Mouse (Mus musculus) ES-E14 (cell line): ENCODE measurements at regions not wholly inside any gene's neighbourhood (a gene's known extent, or its start where the extent isn't known, plus 50 kb on each side); places are given as distances from the start of the nearest gene placed in this dataset.

ENCODE experiments used
- DNase-seq: peaks from one replicate; pipeline ENCODE4 v3.0.0-alpha.2; 2013; ENCODE audit warnings: low read depth, low spot score
- H3K27ac ChIP-seq: 2 replicates; pipeline ENCODE4 v1.5.1; 2012; ENCODE audit warnings: low read depth, mild to moderate bottlenecking, low read length, moderate library complexity, mixed read lengths; ENCODE audit not compliant: poor library complexity, insufficient read depth, severe bottlenecking
- H3K36me3 ChIP-seq: 2 replicates; pipeline ENCODE4 v1.6.1; 2012; ENCODE audit warnings: mild to moderate bottlenecking, low read length, moderate library complexity, mixed read lengths; ENCODE audit not compliant: control insufficient read depth, poor library complexity, insufficient read depth, severe bottlenecking
- H3K4me1 ChIP-seq, 2 experiments: fragments of 150-350 bp in 1 of 2; sonication (generic) in 1 of 2; 2 replicates each; pipeline ENCODE4 v1.6.1; 2012; ENCODE audit warnings: low read length in 2 of 2, mild to moderate bottlenecking in 1 of 2, mixed read lengths in 1 of 2; ENCODE audit not compliant: control insufficient read depth in 2 of 2, insufficient read depth in 2 of 2, poor library complexity in 1 of 2
- H3K4me3 ChIP-seq, 2 experiments: fragments of 150-350 bp in 1 of 2; sonication (generic) in 1 of 2; 2 replicates each; pipeline ENCODE4 v1.5.1; 2012; ENCODE audit warnings: low read length in 2 of 2, low read depth in 1 of 2, mild to moderate bottlenecking in 1 of 2, mixed read lengths in 1 of 2; ENCODE audit not compliant: insufficient read depth in 1 of 2, poor library complexity in 1 of 2, severe bottlenecking in 1 of 2
- H3K9ac ChIP-seq: 2 replicates; pipeline ENCODE4 v1.6.1; 2012; ENCODE audit warnings: low read depth, mild to moderate bottlenecking, low read length, mixed read lengths; ENCODE audit not compliant: poor library complexity, insufficient read depth, severe bottlenecking
- H3K9me3 ChIP-seq: fragments of 150-350 bp; sonication (generic); 2 replicates; pipeline ENCODE4 v1.6.1; 2012; ENCODE audit warnings: low read depth, mild to moderate bottlenecking, low read length; ENCODE audit not compliant: control insufficient read depth, insufficient read depth
- CHD2 ChIP-seq: IDR thresholded peaks from 2 replicates; pipeline ENCODE4 v1.6.1; 2014; ENCODE audit warnings: mild to moderate bottlenecking, low read depth, low read length, inconsistent platforms
- HCFC1 ChIP-seq: IDR thresholded peaks from 2 replicates; pipeline ENCODE4 v1.6.1; 2012; ENCODE audit warnings: low read length, inconsistent platforms, borderline replicate concordance; ENCODE audit not compliant: insufficient read depth
- MAFK ChIP-seq: IDR thresholded peaks from 2 replicates; pipeline ENCODE4 v1.6.1; 2014; ENCODE audit warnings: mild to moderate bottlenecking, low read depth, low read length, inconsistent platforms; ENCODE audit not compliant: insufficient read depth
- ZC3H11A ChIP-seq: IDR thresholded peaks from 2 replicates; pipeline ENCODE4 v1.6.1; 2012; ENCODE audit warnings: low read depth, mild to moderate bottlenecking, inconsistent platforms, low read length, borderline replicate concordance
- ZNF384 ChIP-seq: IDR thresholded peaks from 2 replicates; pipeline ENCODE4 v1.6.1; 2012; ENCODE audit warnings: low read depth, low read length, inconsistent platforms
- in situ Hi-C, 2 experiments: fragments of 600-800 bp; cut with MboI; formaldehyde crosslinking; loops; one replicate each; pipeline ENCODE4 v1.15.1; 2025; ENCODE audit warnings: low sequenced_read_pairs in 2 of 2, inconsistent platforms in 1 of 2; ENCODE audit not compliant: unreplicated experiment in 2 of 2

- H3K9me3 ChIP-seq = no peaks in the 10 kb centered on the region
- in situ Hi-C loops = no loop called here
- no peak overlapping the region for H3K4me3 ChIP-seq
- no peak for TF ChIP-seq ZC3H11A
- TF ChIP-seq HCFC1 = no peak
- no peak for TF ChIP-seq CHD2
- no peak for TF ChIP-seq MAFK
- no peak for TF ChIP-seq ZNF384
- H3K27ac ChIP-seq = no peak overlapping the region
- no peaks in the 10 kb centered on the region for H3K36me3 ChIP-seq
- H3K4me1 ChIP-seq = peaks cover 0 to 5% of the 10 kb centered on the region in 2 experiments; a peak in 2 of 4 replicates
- H3K9ac ChIP-seq = no peak overlapping the region
- DNase-seq = peak; percentile 44
These were observed 138.6 kb upstream of the Tnfaip3 start for GRCm38 (mm10) chr10:19154041-19154440.

- no peaks in the 10 kb centered on the region for H3K36me3 ChIP-seq
- H3K4me3 ChIP-seq = no peak overlapping the region
- no peak overlapping the region for H3K9ac ChIP-seq
- no peak for DNase-seq
- in situ Hi-C loops = no loop called here
- no peaks in the 10 kb centered on the region for H3K9me3 ChIP-seq
- TF ChIP-seq ZNF384 = no peak
- TF ChIP-seq MAFK = no peak
- TF ChIP-seq ZC3H11A = no peak
- no peak for TF ChIP-seq CHD2
- TF ChIP-seq HCFC1 = no peak
- H3K27ac ChIP-seq = no peak overlapping the region
- peaks cover 0 to 5% of the 10 kb centered on the region in 2 experiments; a peak in 2 of 4 replicates for H3K4me1 ChIP-seq
These were observed 137.3 kb upstream of the Tnfaip3 start for GRCm38 (mm10) chr10:19152773-19153172.

GRCm38 (mm10) chr10:19150766-19151165 is 135.3 kb upstream of the Tnfaip3 start:
- Histone ChIP-seq H3K27ac (no peak overlapping the region), H3K4me3 (no peak overlapping the region), H3K36me3 (no peaks in the 10 kb centered on the region), H3K9me3 (no peaks in the 10 kb centered on the region), H3K9ac (no peak overlapping the region), H3K4me1 (peaks cover 0 to 5% of the 10 kb centered on the region in 2 experiments; a peak in 2 of 4 replicates)
- no peak for TF ChIP-seq HCFC1
- no peak for TF ChIP-seq CHD2
- no peak for TF ChIP-seq ZNF384
- no peak for TF ChIP-seq MAFK
- TF ChIP-seq ZC3H11A = no peak
- in situ Hi-C loops = no loop called here
- no peak for DNase-seq

- peaks cover 0 to 4% of the 10 kb centered on the region in 2 experiments; a peak in 2 of 4 replicates for H3K4me1 ChIP-seq
- DNase-seq = no peak
- H3K4me3 ChIP-seq = no peak overlapping the region
- H3K27ac ChIP-seq = no peak overlapping the region
- no peak overlapping the region for H3K9ac ChIP-seq
- in situ Hi-C loops = no loop called here
- no peaks in the 10 kb centered on the region for H3K36me3 ChIP-seq
- H3K9me3 ChIP-seq = no peaks in the 10 kb centered on the region
- TF ChIP-seq ZC3H11A = no peak
- TF ChIP-seq CHD2 = no peak
- TF ChIP-seq ZNF384 = no peak
These were observed 134.5 kb upstream of the Tnfaip3 start for GRCm38 (mm10) chr10:19150005-19150404.
